Mouse (Mus musculus) small intestine, adult 2 months (tissue): Measurements from ENCODE around the gene March8. TPM values are rescaled to one million over a fixed set of nuclear protein-coding genes. Genes with fewer than 3 reads are reported as not detected.

Experiments used
- H3K27ac ChIP-seq: fragments of 200-500 bp; 2 replicates; pipeline ENCODE4 v1.5.1; 2012; ENCODE audit warnings: low read depth, low read length, control low read depth, inconsistent platforms; ENCODE audit not compliant: insufficient read depth
- H3K27me3 ChIP-seq: fragments of 200-500 bp; 2 replicates; pipeline ENCODE4 v1.6.1; 2012; ENCODE audit warnings: mild to moderate bottlenecking, moderate library complexity, low read length, inconsistent platforms; ENCODE audit not compliant: control insufficient read depth, insufficient read depth
- H3K36me3 ChIP-seq: fragments of 200-500 bp; 2 replicates; pipeline ENCODE4 v1.6.1; 2012; ENCODE audit warnings: mild to moderate bottlenecking, low read length, control low read depth, inconsistent platforms; ENCODE audit not compliant: control insufficient read depth, insufficient read depth
- H3K4me1 ChIP-seq: fragments of 200-500 bp; 2 replicates; pipeline ENCODE4 v1.6.1; 2012; ENCODE audit warnings: low read length, inconsistent platforms, mixed read lengths; ENCODE audit not compliant: control insufficient read depth, insufficient read depth, insufficient read length
- H3K4me3 ChIP-seq: fragments of 200-500 bp; 2 replicates; pipeline ENCODE4 v1.5.1; 2012; ENCODE audit warnings: low read depth, mild to moderate bottlenecking, control low read depth, inconsistent platforms, low read length, moderate library complexity
- CTCF ChIP-seq: fragments of 200-500 bp; IDR thresholded peaks from 2 replicates; pipeline ENCODE4 v1.5.1; 2012; ENCODE audit warnings: low read depth, mild to moderate bottlenecking, control low read depth, inconsistent platforms, low read length, moderate library complexity, mixed read lengths; ENCODE audit not compliant: insufficient replicate concordance, insufficient read length; ENCODE audit errors: extremely low read depth
- POLR2A ChIP-seq: fragments of 200-500 bp; IDR thresholded peaks from 2 replicates; pipeline ENCODE4 v1.6.1; 2012; ENCODE audit warnings: low read depth, mild to moderate bottlenecking, control low read depth, inconsistent platforms, low read length, moderate library complexity
- WGBS: fragments of 180-500 bp; shearing (Covaris S2); methylation state at CpG from one replicate; pipeline ENCODE4 v1.1.7; 2018; 5-methylcytosine and 5-hydroxymethylcytosine counted together
- polyA plus RNA-seq: library from polyadenylated mRNA; depleted of rRNA; stranded (reverse); fragments of >200 nt; gene quantifications from 2 replicates; pipeline ENCODE4 v1.2.3, GENCODE M21; 2012; rRNA removed

The March8 gene
- polyA plus RNA-seq, 1 experiment, result 65.1 TPM

DNA sequence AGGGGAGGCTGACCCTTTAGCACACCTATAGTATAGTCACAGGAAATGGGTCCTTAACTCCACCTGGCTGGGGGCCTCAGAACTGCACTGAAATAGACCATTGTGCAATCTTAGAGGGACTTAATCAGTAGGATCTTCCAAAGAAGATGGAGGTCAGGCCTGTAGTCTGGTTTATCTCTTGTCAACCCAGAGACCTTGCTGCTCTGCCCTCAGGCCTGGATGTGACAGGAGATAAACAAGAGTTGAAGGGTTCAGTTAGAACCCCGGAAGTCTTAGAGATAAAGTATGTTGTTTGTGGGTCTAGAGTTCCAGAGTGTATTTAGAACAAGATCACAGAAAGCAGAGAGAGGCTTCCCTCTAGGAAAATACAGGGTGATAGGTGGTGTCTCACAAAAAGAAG is 118.7 kb downstream of the March8 start:
- H3K4me1 ChIP-seq, result peaks cover 4% of the 10 kb centered on the region
- no peak overlapping the region for H3K4me3 ChIP-seq
- no peaks in the 10 kb centered on the region for H3K36me3 ChIP-seq
- WGBS, result 50% methylated on average over 1 of the region's 1 CpGs
- H3K27me3 ChIP-seq, result 0 out of 2 replicates have a peak, but pooled peaks cover 7% of the 10 kb centered on the region
- no peak for TF ChIP-seq CTCF
- no peak for TF ChIP-seq POLR2A
- no peak overlapping the region for H3K27ac ChIP-seq

- Histone ChIP-seq H3K4me3 (no peak overlapping the region), H3K36me3 (no peaks in the 10 kb centered on the region), H3K27me3 (0 out of 2 replicates have a peak, but pooled peaks cover 7% of the 10 kb centered on the region), H3K4me1 (peaks cover 4% of the 10 kb centered on the region), H3K27ac (no peak overlapping the region)
- no peak for TF ChIP-seq CTCF
- no peak for TF ChIP-seq POLR2A
- WGBS, result 64% methylated on average over 4 of the region's 4 CpGs
Measured at GRCm38 (mm10) chr6:116458728-116459127, 120.9 kb downstream of the March8 start.

Other genes with a start within 250 kb of the March8 start
- gene Tmcc1, start 144.5 kb upstream of the March8 start, polyA plus RNA-seq, result 4.0 and 11.7 TPM in 2 replicates
- 13.6 and 42.1 TPM in 2 replicates for gene Washc2, start 130.0 kb upstream of the March8 start, polyA plus RNA-seq
- gene Zfand4, start 73.8 kb upstream of the March8 start, polyA plus RNA-seq, result 0.05 and 0.06 TPM in 2 replicates
- gene Alox5, start 123.2 kb downstream of the March8 start, polyA plus RNA-seq, result 2.9 and 3.6 TPM in 2 replicates
- gene Olfr211, start 151.1 kb downstream of the March8 start, polyA plus RNA-seq, result not detected in 2 replicates
- gene Olfr212, start 168.5 kb downstream of the March8 start, polyA plus RNA-seq, result not detected in 2 replicates
- gene Olfr213, start 200.4 kb downstream of the March8 start, polyA plus RNA-seq, result not detected in 2 replicates
- 0.11 TPM in 1 of 2 replicates, not detected in the other for gene Gm5580, start 213.1 kb downstream of the March8 start, polyA plus RNA-seq
- not detected in 2 replicates for gene Olfr214, start 216.2 kb downstream of the March8 start, polyA plus RNA-seq
- not detected in 2 replicates for gene Olfr215, start 246.2 kb downstream of the March8 start, polyA plus RNA-seq